Mouse (Mus musculus) stomach, embryonic 16.5 days (tissue): Measurements from ENCODE around the gene Edem2. TPM values are rescaled to one million over a fixed set of nuclear protein-coding genes. Genes with fewer than 3 reads are reported as not detected.

Experiments used
- ATAC-seq: fragments of 200-750 bp; cut with Nextera tagmentation; 2 replicates; pipeline ENCODE4 v1.8.0; 2017; ENCODE audit warnings: moderate number of reproducible peaks, moderate TSS enrichment; ENCODE audit not compliant: insufficient read depth, low FRiP score
- H3K27ac ChIP-seq: fragments of 300-500 bp; sonication (generic); 2 replicates; pipeline ENCODE4 v1.5.1; 2014; ENCODE audit warnings: low read length
- H3K27me3 ChIP-seq: fragments of 300-500 bp; sonication (generic); 2 replicates; pipeline ENCODE4 v1.6.1; 2014; ENCODE audit warnings: low read length, control low read depth, mixed read lengths; ENCODE audit not compliant: control insufficient read depth, insufficient read depth
- H3K36me3 ChIP-seq: fragments of 300-500 bp; sonication (generic); 2 replicates; pipeline ENCODE4 v1.6.1; 2014; ENCODE audit warnings: low read length; ENCODE audit not compliant: control insufficient read depth, insufficient read depth
- H3K4me1 ChIP-seq: fragments of 300-500 bp; sonication (generic); 2 replicates; pipeline ENCODE4 v1.6.1; 2014; ENCODE audit warnings: low read length, control low read depth, mixed read lengths; ENCODE audit not compliant: control insufficient read depth, insufficient read depth
- H3K4me2 ChIP-seq: fragments of 300-500 bp; sonication (generic); 2 replicates; pipeline ENCODE4 v1.6.1; 2014; ENCODE audit warnings: low read depth, low read length, mixed read lengths
- H3K4me3 ChIP-seq: fragments of 300-500 bp; sonication (generic); replicated peaks from 2 replicates; pipeline ENCODE4 v1.5.1; 2014; ENCODE audit warnings: mild to moderate bottlenecking, low read length
- H3K9ac ChIP-seq: fragments of 300-500 bp; sonication (generic); 2 replicates; pipeline ENCODE4 v1.6.1; 2014; ENCODE audit warnings: low read length
- H3K9me3 ChIP-seq: fragments of 300-500 bp; sonication (generic); replicated peaks from 2 replicates; pipeline ENCODE4 v1.6.1; 2016; ENCODE audit warnings: low read length, control low read depth; ENCODE audit not compliant: control insufficient read depth
- WGBS: fragments of 180-500 bp; shearing (Covaris S2); extraction: QIAGEN DNeasy Blood & Tissue Kit; methylation state at CpG from one replicate; pipeline ENCODE4 v1.1.7; 2014; 5-methylcytosine and 5-hydroxymethylcytosine counted together
- polyA plus RNA-seq: library from polyadenylated mRNA; unstranded; fragments of >200 nt; fragmentation: Nextera tagmentation; extraction: Ambion mirVana; gene quantifications from 2 replicates; pipeline ENCODE4 v1.2.1, GENCODE M21; 2015

Edem2 gene
- 112 and 114 TPM in 2 replicates for polyA plus RNA-seq

GRCm38 (mm10) chr2:155729158-155729645 is at the start of gene Edem2:
Gene Edem2, minus strand, starts transcription at chr2:155729475.
- H3K4me1 ChIP-seq, result peaks cover 5% of the 10 kb centered on the region; the same call in 1 of the 2 replicates
- H3K36me3 ChIP-seq, result 0 out of 2 replicates have a peak, but pooled peaks cover 4% of the 10 kb centered on the region
- peak within 1 kb of the TSS; percentile 75 for H3K4me2 ChIP-seq
- peak within 1 kb of the TSS; percentile 84 for H3K9ac ChIP-seq
- no peaks in the 10 kb centered on the region for H3K27me3 ChIP-seq
- peak; percentile 87 for ATAC-seq
- peak within 1 kb of the TSS; percentile 62 for H3K27ac ChIP-seq
- peak within 1 kb of the TSS; percentile 92 for H3K4me3 ChIP-seq
- H3K9me3 ChIP-seq, result no peaks in the 10 kb centered on the region
- WGBS, result 0% methylated on average over 33 of the region's 33 CpGs

GRCm38 (mm10) chr2:155779066-155779465 is 49.8 kb upstream of the Edem2 start:
- Histone ChIP-seq H3K9ac (no peak overlapping the region), H3K9me3 (no peaks in the 10 kb centered on the region), H3K4me3 (no peak overlapping the region), H3K27ac (no peak overlapping the region), H3K36me3 (no peaks in the 10 kb centered on the region), H3K4me2 (no peak overlapping the region), H3K4me1 (peaks cover 2% of the 10 kb centered on the region; the same call in 1 of the 2 replicates), H3K27me3 (peaks cover 18% of the 10 kb centered on the region)
- ATAC-seq, result no peak
- 49% methylated on average over 7 of the region's 7 CpGs for WGBS

DNA sequence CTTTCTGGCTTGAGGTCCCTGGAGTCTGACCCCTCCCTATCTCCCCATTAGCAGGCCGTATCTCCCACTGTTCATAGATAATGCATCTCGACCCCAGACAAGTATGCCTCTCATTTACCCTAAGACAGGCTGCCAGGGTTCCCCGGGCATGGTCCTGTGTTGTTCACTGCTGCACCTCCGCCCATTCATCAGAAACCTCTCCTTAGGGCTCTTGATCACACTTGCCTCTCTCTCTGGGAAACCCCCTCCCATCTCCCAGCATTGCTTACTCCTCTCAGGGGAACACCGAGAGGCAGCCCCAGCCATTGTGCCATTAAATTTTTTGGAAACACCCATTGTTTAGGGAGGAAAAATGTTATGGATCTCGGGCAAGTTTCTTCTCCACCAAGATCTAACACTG is 48.7 kb upstream of the Edem2 start:
- peaks cover 24% of the 10 kb centered on the region for H3K27me3 ChIP-seq
- peaks cover 2% of the 10 kb centered on the region; the same call in 1 of the 2 replicates for H3K4me1 ChIP-seq
- H3K36me3 ChIP-seq, result no peaks in the 10 kb centered on the region
- H3K4me3 ChIP-seq, result no peak overlapping the region
- H3K4me2 ChIP-seq, result no peak overlapping the region
- no peak for ATAC-seq
- no peak overlapping the region for H3K27ac ChIP-seq
- H3K9me3 ChIP-seq, result no peaks in the 10 kb centered on the region
- 58% methylated on average over 6 of the region's 6 CpGs for WGBS
- H3K9ac ChIP-seq, result no peak overlapping the region

- no peak overlapping the region for H3K9ac ChIP-seq
- no peak overlapping the region for H3K27ac ChIP-seq
- H3K4me1 ChIP-seq, result peaks cover 2% of the 10 kb centered on the region; the same call in 1 of the 2 replicates
- 82% methylated on average over 4 of the region's 4 CpGs for WGBS
- H3K36me3 ChIP-seq, result no peaks in the 10 kb centered on the region
- H3K4me2 ChIP-seq, result no peak overlapping the region
- H3K9me3 ChIP-seq, result no peaks in the 10 kb centered on the region
- no peak for ATAC-seq
- H3K4me3 ChIP-seq, result no peak overlapping the region
- peaks cover 24% of the 10 kb centered on the region for H3K27me3 ChIP-seq
Measured at GRCm38 (mm10) chr2:155777688-155777985, 48.4 kb upstream of the Edem2 start.

DNA sequence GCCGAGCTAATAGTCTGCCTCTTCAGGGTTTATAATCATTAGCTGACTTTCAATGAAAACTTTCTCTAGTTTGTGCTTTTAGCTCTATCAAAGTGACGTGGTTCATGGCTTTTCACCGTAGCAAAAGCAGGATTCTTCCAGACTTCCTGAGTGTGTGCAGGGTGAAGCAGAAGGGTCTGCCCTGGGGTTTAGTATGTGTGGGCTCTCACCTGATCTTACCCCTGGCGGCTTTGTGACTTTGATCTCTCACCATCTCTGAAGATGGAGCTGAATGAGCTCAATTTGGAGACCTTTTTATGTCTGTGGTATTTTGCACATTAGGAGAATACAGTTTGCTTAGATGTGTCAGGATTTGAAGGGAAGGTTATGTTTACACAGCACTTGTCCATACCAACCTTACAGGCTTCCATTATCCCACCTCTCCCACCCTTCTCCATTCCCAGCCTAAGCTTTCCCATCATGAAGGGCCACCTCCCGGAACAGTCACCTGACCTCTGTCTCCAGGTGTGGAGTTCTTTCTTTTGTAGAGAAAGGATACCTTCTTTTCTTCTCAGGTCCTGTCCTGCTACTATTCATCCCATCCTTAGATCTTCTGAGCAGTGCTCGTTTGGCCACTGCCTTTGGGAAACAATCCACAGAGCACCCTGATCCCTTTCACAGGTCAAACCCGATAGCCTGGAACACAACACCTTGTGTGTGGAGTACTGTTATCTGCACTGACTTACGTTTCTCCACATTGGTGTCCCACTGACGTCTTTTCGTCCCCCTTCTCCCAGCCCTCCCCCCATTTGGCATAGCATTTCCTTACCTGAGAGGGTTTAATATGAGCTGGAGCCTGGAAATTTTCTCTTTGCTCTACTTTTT is 47.8 kb upstream of the Edem2 start:
- WGBS, result 53% methylated on average over 10 of the region's 10 CpGs
- Histone ChIP-seq H3K4me2 (no peak overlapping the region), H3K9ac (no peak overlapping the region), H3K4me1 (peaks cover 2% of the 10 kb centered on the region; the same call in 1 of the 2 replicates), H3K36me3 (no peaks in the 10 kb centered on the region), H3K27me3 (peaks cover 24% of the 10 kb centered on the region), H3K4me3 (no peak overlapping the region), H3K9me3 (no peaks in the 10 kb centered on the region), H3K27ac (no peak overlapping the region)
- ATAC-seq, result no peak

DNA sequence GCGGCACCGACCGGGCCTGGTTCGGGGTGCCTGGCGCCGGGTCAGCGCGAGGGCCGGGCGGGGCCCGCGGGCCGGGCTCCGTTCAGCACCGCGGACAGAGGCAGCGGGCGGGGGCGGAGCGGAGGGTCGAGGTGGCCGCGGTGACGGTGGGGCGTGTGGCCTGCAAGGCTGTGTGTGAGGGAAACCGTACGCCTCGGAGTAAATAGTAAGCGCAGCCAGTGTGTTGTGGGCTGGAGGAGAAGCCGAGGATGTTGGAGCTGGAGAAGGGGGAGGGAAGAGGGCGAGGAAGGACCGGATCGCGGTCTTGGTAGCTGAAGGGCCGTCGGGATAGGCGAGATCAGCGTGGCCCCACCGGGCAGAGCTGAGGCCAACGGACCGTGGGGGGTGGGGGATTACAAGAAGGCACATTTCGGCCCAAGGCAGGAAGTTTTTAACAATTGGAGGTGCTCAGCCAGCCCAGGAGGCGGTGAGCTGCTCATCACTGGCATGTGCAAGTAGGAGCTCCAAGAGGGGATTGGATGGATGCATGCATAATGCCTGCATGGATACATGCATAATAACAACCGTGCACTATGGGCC is 46.5 kb upstream of the Edem2 start:
- no peak overlapping the region for H3K27ac ChIP-seq
- ATAC-seq, result peak; percentile 72
- no peaks in the 10 kb centered on the region for H3K36me3 ChIP-seq
- H3K4me2 ChIP-seq, result peak overlapping the region; percentile 94
- H3K9ac ChIP-seq, result no peak overlapping the region; the same call in 1 of the 2 replicates
- peaks cover 24% of the 10 kb centered on the region for H3K27me3 ChIP-seq
- peak overlapping the region; percentile 58 for H3K4me3 ChIP-seq
- H3K9me3 ChIP-seq, result no peaks in the 10 kb centered on the region
- H3K4me1 ChIP-seq, result peaks cover 2% of the 10 kb centered on the region; the same call in 1 of the 2 replicates
- under 1% methylated on average over 44 of the region's 44 CpGs for WGBS

GRCm38 (mm10) chr2:155774927-155775684 is 45.8 kb upstream of the Edem2 start, which contains the start of gene Mmp24:
Gene Mmp24, plus strand, starts transcription at chr2:155775342.
- Histone ChIP-seq H3K9ac (no peak within 1 kb of the TSS; the same call in 1 of the 2 replicates), H3K27me3 (peaks cover 24% of the 10 kb centered on the region), H3K27ac (no peak within 1 kb of the TSS), H3K36me3 (no peaks in the 10 kb centered on the region), H3K9me3 (no peaks in the 10 kb centered on the region), H3K4me2 (peak within 1 kb of the TSS; percentile 94), H3K4me1 (peaks cover 2% of the 10 kb centered on the region; the same call in 1 of the 2 replicates), H3K4me3 (peak within 1 kb of the TSS; percentile 58)
- 2% methylated on average over 60 of the region's 100 CpGs for WGBS
- ATAC-seq, result peak; percentile 11; the same call in 1 of the 2 replicates

DNA sequence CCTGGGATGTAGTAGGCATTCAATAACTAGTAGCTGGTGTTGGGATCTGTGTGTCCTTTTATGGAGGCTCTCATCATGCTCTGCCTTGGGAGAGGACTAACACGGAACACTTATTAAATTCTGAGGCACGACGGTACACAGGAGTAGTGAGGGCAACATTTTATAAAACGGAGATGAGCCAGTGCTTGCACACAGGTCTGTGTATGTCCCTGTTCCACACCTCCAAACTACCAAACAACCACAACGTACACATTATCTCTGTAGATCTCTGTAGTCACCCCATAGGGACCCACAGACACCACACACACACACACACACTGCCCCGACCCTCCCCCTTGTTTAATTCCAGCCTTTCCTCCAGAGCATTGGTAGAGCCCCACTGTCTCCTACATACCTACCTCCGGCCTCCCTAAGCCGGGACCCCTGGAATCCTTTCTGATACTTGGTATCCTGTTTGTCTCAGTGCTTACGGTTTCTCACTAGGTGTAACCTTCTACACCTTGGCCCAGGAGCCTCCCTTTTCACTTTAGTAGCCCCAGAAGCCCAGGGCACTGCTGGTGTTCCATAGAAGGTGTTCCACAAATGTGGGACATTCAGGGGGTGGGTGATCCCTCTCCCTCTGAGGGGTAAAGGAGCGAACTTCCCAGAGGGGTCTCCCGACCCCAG is 45.1 kb upstream of the Edem2 start:
- Histone ChIP-seq H3K4me1 (peaks cover 2% of the 10 kb centered on the region; the same call in 1 of the 2 replicates), H3K4me2 (peak overlapping the region; percentile 94), H3K27me3 (peaks cover 24% of the 10 kb centered on the region), H3K36me3 (no peaks in the 10 kb centered on the region), H3K9ac (no peak overlapping the region), H3K9me3 (no peaks in the 10 kb centered on the region), H3K27ac (no peak overlapping the region), H3K4me3 (no peak overlapping the region)
- WGBS, result 52% methylated on average over 11 of the region's 11 CpGs
- no peak for ATAC-seq
